Mouse (Mus musculus): ENCODE results near the gene Dbt.

Gene Dbt

DNA sequence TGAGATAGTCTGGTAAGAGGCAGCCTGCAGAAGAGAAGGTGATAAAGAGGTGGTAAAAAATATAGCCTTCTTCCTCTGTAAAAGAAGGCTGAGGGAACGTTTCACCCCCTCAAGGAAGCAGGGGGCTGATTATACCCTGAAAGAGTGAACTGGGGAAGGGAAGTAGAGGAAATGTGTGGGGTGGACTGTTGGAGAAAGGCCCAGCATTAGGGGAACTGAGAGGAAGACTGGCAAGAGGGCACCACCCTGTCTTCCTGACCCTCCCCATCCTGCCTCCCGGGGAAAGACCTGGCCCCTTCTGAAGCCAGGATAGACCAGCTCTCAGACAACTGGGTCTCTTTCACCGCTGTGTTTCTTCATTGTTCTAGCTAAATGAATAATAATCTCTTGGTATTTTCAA lies 29.7 kb downstream of the Dbt start:
- DNase-seq, result no peak

DNA sequence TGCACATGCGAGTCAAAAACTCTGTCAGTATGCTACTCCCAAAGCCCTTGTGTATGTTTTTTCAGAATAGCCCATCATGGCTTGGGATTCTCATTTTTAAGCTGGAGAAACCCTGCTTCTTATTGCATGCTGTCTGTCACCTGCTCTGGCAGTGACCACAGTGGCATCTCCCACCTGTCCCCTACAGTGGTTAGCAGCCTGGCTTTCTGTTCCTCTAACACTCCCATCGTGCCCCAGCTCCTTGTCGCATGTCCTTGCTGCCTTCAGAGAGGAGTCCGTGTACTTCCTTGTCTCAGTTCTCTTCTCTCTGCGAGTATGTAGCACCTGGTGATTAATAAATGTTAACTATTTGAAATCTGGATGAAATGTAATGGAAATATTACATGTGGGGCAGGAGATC lies 34.6 kb downstream of the Dbt start:
- DNase-seq, result no peak

DNA sequence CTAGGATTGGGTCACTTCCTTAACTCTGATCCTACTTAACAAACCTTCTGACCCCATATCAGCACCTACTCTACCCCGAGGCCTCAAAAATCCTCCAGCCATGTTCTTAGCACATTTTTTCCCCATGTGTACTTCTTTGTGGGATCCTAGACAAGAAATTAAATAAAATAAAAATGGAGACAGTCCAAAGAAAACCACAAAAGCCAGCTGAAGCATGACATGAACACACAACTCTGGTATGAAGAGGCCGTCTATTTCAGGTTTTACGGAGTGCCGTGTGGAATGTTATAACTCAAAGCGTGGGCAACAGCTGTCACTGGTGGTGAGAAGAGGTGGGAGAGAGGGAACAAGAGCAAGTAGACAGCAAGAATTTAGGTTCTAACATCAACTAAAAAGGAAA lies 38.5 kb downstream of the Dbt start:
- DNase-seq, result no peak

DNA sequence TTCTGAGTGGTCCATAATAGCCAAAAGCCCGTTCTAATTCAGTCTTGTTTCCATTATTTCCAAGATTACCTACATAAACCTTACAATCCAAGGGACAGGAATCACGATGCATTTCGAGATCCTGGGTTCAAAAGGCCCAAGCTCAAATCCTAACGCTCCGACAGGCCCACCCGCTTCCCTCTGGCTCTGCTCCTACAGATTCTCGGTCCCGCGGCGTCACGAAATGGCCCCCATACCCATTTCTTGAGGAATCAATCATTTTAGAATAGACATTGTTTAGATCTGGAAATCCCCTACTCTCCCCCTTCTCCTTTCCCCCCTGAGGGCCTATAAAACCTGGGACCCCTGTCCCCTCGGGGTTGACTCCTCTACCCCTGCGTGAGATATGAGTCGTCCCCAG lies 48.4 kb downstream of the Dbt start:
- DNase-seq, result peak; percentile 38

DNA sequence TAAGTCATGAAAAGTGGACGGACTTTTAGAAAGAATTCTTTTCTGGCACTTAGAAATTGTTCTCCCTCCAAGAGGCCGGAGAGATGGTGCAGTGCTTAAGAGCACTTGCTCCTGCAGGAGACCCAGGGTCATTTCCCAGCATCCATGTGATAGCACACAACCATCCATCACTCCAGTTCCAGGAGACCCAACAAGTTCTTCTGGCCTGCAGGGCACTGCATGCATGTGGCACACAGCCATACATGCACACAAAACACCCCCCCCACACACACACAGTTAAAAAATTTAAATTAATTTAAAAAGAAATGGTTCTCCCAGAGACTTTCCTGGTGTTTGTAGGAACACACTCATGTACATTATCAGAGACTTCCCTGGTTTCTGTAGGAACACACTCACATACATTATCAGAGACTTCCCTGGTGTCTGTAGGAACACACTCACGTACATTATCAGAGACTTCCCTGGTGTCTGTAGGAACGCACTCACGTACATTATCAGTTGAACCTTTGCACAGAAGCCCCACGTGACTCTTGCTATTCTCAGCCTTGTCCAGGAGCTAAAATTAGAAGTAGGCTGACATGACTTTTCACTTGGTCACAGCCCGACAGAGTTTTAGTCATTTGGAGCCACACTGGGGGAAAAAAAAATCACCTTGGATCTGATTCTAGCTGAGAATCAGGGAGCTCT lies 49.7 kb downstream of the Dbt start, which contains the start of gene Lrrc39:
Gene Lrrc39, plus strand, starts transcription at position 566 of the 687 bp plus-strand sequence.
- DNase-seq, result no peak

DNA sequence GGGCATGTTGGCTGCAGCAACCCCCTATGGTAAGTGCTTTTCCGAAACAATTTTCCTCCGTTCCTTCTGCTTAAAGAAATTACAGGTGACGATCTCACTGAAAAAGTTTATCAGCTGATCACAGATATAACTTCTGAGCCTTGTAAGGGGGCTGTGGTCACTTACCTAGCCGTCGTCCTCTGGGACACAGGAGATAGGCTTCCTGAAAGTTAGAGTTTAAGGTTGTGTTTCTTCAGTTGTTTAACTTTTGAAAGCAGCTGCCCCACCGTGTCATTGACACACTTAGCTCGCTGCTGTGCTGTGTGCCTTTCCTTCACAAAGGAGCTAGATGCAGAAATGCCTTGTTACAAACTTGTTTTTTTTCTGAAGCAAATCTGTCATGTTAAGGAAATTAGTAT lies 50.2 kb downstream of the Dbt start:
- no peak for DNase-seq

DNA sequence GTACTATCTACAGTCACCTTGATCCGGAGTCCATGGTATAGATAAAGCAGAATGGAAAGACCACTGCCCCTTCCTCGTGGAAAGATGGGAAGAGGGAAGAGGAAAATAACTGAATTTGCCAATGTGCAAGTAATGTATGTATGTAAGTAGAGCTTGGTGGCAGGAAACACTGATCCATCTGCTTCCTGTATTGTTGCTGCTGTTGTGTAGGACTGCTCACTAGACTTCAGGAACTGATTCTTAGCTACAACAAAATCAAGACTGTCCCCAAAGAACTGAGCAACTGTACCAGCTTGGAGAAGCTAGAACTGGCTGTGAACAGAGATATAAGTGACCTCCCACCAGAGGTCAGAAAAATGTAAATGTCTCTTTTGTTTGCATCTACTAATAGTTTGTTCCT lies 57.8 kb downstream of the Dbt start:
- DNase-seq, result no peak

DNA sequence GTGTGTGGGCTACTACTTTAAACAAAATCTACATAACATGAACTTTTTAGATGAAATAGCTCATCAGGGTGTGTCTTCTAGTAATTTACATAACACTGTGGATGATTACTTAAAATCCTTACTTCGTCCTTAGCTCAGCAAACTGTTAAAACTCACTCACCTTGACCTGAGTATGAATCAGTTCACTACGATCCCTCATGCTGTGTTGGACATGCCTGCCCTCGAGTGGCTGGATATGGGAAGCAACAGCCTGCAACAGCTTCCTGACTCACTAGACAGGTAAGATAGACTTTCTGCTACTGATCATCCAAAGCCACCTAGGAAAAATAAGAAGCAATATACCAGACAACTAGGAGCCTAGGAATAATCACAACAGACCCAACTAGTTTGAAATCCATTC lies 64.4 kb downstream of the Dbt start:
- peak; percentile 9 for DNase-seq

DNA sequence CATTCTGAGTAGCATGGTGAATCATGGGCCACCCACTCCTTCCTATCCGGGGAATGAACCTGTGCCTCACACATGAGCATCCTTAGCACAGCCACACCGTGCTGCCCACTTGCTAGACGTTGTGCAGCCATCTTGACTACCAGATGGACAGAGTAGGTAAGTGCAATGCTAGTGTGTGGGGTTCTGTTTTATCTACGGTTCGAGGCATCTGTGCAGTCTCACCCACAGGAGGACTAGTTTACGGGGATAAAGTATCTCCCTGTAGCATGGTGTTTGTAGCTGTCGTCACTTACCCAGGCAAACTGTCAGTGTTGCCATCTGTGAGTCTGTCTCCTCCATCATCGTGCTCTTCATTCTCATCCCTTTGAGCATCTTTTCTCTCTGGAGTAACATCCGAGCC lies 69.3 kb downstream of the Dbt start:
- no peak for DNase-seq

DNA sequence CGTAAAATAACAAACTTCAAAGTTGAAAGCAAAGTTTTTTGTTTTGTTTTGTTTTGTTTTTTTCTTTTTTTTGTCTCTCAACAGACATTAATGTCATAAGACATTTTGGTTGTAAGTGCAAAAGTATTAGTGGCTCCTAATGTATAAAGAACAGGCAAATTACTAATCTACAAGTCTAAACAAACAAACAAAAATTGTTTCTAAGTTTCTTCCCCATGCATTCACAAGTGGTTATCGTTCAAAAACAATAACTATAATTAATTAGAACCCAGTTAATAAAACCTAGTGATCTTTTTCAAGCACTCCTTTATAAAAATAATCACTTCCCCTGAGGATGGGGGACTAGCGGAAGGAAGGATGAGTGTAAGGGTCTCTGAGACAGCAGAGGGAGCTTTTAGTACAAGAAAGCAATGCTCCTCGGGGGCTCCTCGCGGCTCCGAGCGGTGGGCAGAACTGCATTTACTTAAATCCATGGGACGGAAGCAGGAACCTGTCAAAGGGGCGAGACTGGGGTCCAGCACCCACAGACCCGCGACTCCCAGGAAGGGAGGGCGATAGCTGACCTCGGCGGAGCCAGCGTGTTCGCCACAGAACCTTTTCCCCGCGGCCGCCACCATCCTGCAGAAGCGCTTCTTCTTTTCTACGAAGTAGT lies 81.3 kb downstream of the Dbt start:
- DNase-seq, result no peak

DNA sequence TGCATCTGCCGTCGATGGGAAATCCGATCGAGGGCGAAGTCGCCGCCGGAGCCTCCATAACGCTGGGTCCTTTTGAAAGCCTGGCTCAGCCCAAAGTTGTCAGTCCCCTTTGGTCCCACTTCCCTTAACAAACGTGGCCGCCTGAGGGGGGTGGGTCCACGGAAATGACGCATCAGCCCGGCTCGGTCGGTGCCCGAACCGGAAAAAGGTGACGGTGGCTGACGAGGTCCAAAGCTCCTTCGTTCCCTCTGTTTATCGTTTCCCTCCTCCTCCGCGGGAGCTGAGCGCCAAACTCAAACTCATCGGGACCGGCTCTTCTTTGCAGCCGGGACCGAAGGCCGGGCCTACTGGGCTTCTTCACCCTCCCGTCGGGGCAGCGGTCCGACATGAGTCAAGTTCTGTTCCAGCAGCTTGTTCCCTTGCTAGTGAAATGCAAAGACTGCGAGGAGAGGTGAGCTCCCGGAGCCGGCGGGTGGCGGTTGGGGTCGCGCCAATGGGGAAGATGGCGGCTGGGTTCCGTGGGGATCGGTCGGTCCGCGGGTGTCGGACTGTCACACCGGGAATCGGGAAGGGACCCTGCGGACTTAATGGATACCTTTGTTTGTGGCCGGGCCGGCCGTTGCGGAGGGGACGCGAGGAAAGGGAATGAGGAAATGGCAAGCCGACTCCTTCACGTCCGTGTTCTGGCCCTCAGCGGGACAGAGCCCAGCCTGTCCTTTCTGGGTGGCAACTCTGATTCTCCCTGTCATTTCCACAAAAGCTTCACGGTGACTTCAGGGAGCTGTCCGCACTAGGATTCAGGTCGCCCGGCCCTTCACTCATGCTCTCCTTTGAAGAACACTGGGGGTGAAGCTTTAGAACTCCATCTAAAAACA lies 82.1 kb downstream of the Dbt start, which contains the start of gene Sass6:
Gene Sass6, plus strand, starts transcription at position 255 of the 875 bp plus-strand sequence.
- peak; percentile 98 for DNase-seq

DNA sequence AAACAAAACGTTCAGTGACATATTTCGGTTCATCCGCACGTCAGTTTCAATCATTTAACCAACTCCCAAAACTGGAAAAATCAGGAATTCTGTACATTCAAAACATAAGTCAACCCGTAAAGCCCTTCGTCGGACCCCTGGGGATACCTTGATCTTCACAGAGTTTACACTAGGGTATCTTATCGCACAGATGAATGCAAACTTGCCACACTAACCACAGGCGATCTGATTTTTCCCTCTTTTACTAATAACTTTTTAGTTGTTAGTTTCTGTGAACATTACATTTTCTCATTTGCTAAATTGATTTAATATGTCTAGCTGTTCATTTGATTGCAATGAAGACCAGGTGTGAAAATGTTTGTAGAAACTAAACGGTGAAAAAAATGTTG lies 82.7 kb downstream of the Dbt start:
- DNase-seq, result no peak
